Mouse (Mus musculus) monocyte, adult 5-6 weeks (primary cell): ENCODE measurements around the gene Sult2a3. TPM values are rescaled to one million over a fixed set of nuclear protein-coding genes. Genes with fewer than 3 reads are reported as not detected.
"Not testable (repeated sequence)": the region's sequence is repeated elsewhere in the genome, so short reads cannot be mapped to it uniquely, and the experiment has no call there.

Experiments
- ATAC-seq: fragments of 153-309, 156-312 bp; replicated peaks from 2 replicates; pipeline ENCODE4 v1.8.0; 2017; ENCODE audit warnings: mild to moderate bottlenecking; ENCODE audit not compliant: low TSS enrichment, insufficient number of reproducible peaks, severe bottlenecking, poor library complexity, low FRiP score
- total RNA-seq: library from RNA; stranded (forward); fragments of 200-1000, 200-491, 200-594 nt; gene quantifications from 3 replicates; pipeline ENCODE4 v1.2.3, GENCODE M21; 2017

Sult2a3 gene
- total RNA-seq = not detected in 3 replicates

GRCm38 (mm10) chr7:14122944-14123343, at the start of gene Sult2a3:
Gene Sult2a3, minus strand, starts transcription at chr7:14123044.
- ATAC-seq = no peak

DNA sequence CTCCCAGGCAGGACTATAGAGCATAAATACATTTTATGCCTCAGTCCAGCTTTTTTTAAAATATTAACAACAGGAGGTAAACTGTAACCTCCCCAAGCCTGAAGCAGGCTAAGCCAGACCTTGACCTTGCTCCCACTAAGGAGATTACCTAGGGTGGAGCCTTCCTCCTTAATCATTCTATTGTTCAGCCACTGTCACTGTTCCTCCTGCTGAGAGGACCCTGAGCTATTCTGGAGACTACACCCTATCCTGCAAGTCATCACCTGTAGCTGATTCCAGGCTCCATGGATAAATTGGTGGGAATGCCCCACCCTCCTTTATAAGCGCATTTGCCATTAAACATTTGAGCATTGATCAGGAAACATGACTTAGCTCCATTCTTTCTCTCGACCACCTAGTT, 2.4 kb downstream of the Sult2a3 start:
- no peak for ATAC-seq

DNA sequence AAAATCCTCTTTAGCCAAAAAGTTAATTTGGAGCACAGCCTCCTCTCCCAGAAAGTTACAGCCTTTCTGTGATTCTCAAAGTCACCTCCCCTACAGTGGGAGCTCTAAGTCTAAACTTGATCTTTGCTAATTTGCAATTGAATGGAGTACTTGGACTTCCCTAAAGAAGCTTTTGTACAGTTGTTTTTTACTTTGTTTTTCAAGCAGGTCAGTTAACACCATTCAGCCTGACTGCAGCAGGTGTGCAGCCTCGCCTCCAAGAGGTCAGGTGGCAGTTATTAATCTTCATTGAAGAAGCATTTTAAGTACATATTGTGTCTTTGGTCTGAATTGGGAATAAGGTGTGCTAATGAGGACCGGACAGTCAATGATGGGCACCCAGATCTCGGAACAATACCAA, 3.0 kb downstream of the Sult2a3 start:
- not testable (repeated sequence) for ATAC-seq

- ATAC-seq = no peak
These were observed 6.1 kb downstream of the Sult2a3 start for GRCm38 (mm10) chr7:14116761-14117160.

GRCm38 (mm10) chr7:14114471-14114870, 8.4 kb downstream of the Sult2a3 start:
- ATAC-seq = not testable (repeated sequence)

DNA sequence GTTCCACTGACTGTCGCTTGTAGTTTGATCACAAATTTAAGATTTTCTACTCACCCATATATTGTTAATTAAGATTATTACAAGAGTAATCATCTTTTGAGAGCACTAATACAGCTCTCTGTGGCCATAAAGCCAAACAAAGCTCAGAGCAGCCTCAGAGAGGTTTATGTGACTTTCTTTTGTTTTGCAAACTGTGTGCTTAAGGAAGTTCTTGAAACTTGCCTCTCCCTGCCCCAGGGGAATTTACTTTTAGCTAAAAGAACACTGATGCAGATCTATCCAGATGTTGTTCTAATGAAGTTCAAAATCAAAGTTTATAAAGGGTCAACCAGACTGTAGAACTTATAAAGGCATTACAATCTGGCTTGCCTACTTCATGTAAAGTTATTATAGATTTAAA, 75.0 kb downstream of the Sult2a3 start:
- ATAC-seq = not testable (repeated sequence)

DNA sequence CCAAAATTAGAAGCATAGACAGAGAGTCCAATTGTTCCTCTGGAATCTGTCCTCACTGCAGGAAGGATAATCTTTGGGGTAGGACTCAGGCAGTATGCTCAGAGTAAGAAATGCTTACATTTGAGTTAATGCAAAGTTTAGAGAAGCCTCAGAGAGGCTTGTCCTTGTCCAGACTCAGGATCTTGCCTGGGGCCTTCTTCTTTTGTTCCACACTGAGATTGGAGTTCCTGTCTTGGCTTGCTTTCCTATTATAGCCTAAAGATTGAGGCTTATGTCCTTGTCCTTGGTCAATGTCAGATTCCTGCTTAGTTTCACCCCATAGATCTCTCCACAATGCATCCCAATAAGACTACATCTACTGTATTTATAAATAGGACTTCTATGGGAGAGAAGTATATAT, 92.0 kb downstream of the Sult2a3 start:
- ATAC-seq = not testable (repeated sequence)

Other genes with a start within 250 kb of the Sult2a3 start
- gene Sult2a4, start 133.4 kb downstream of the Sult2a3 start, total RNA-seq = not detected in 3 replicates
- not detected in 3 replicates for gene Sult2a6, start 131.8 kb upstream of the Sult2a3 start, total RNA-seq
- gene Obox8, start 210.5 kb upstream of the Sult2a3 start, total RNA-seq = not detected in 3 replicates